Mouse (Mus musculus): Measurements from ENCODE around the gene Gpr89.

GRCm38 (mm10) chr3:96904393-96904792 is 753 bp downstream of the Gpr89 start, which contains the start of gene Gja5:
- no peak for TF ChIP-seq CTCF (IDR thresholded peaks at IDR 0.05; ENCODE audit: insufficient read depth, low read length)
- TF ChIP-seq POLR2A (IDR thresholded peaks at IDR 0.05; ENCODE audit: borderline replicate concordance, extremely low read depth, low read depth, low read length): no peak
